Mouse (Mus musculus): ENCODE results near the gene Scel.

Gene Scel

GRCm38 (mm10) chr14:103571598-103572320 is 58.6 kb downstream of the Scel start:
- DNase-seq (ENCODE audit: low spot score): no peak

GRCm38 (mm10) chr14:103575854-103576253 is 62.7 kb downstream of the Scel start:
- no peak for DNase-seq (ENCODE audit: low spot score)

GRCm38 (mm10) chr14:103577011-103577410 is 63.9 kb downstream of the Scel start:
- no peak for DNase-seq (ENCODE audit: low spot score)

GRCm38 (mm10) chr14:103586662-103587061 is 73.5 kb downstream of the Scel start:
- no peak for DNase-seq (ENCODE audit: low spot score)

- DNase-seq (ENCODE audit: low spot score): no peak
These were observed 74.2 kb downstream of the Scel start for GRCm38 (mm10) chr14:103587208-103587900.

GRCm38 (mm10) chr14:103589819-103590218 is 76.7 kb downstream of the Scel start:
- no peak for DNase-seq (ENCODE audit: low spot score)

- no peak for DNase-seq (ENCODE audit: low spot score)
These were observed 82.7 kb downstream of the Scel start for GRCm38 (mm10) chr14:103595870-103596269.

DNA sequence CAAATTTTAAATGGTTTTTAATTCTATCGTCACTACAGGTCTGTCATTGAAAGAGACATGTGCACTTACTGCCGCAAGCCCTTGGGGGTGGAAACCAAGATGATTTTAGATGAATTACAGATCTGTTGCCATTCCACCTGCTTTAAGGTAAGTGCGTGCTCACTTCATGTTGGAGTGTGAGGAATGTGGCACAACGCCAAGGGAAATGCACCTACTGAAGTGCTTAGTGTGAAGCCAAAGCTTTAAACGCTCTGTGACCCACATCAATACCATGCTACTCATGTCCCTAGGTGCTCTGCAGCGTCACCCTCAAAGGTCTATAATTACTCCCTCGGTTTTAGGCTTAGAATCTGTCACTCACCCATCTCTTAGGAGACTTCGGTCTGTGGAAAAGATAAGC is 94.9 kb downstream of the Scel start:
- no peak for DNase-seq (ENCODE audit: low spot score)

- no peak for DNase-seq (ENCODE audit: low spot score)
These were observed 100.6 kb downstream of the Scel start for GRCm38 (mm10) chr14:103613573-103614271.

GRCm38 (mm10) chr14:103614272-103614587 is 101.1 kb downstream of the Scel start:
- no peak for DNase-seq (ENCODE audit: low spot score)

DNA sequence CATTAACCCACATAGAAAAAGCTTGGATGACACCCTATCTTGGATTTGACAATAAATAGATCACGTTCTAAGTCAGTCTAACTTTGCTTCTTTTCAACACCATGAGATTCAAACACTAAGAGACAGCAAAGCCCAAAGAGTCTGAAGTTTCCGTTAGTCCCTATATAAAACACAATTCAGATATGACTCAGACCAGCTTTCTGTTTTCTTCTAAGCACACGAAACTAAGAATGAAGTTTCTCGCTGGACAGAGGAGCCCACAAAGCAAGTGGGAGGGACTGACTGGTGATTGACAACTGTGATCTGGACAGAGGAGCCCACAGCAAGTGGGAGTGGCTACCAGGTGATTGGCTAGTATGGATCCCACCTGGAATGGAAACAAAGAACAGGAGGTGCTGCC is 106.6 kb downstream of the Scel start:
- DNase-seq (ENCODE audit: low spot score): no peak

DNA sequence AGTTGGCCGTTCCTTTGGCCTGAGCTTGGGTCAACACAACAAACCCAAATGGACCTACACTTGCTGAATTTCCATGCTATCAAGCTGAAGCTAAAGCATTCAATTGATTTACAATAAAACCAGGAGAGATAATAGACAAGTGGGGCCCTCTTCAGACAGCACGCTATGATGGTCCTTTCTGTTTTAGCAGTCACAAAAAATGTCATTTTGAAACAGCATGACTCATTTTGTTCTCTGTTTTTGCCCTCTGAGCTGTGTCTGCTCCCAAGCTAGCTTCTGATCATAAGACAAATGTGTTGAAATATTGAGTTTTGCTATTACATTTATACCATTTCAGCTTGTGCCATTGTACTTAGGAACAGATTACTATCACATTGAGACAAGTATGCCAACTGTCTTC is 108.1 kb downstream of the Scel start:
- DNase-seq (ENCODE audit: low spot score): no peak

DNA sequence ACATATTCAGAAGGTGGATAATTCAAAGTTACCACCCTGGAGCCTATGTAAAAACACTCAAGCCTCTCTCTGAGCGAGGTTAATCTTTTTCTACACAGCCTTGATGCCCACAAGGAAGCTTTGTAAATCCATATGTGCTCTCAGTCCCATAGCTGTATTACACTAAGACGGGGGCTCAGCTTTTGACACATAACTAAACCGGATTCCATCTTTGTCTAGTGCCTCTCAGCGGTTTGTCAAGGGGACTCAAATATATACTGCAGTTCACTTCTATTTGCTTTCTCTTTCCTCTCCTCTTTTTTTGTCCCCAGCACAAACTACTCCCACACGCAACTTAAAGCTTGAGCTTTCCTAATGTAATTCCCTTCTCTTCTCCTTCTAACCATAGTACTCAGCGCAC is 113.0 kb downstream of the Scel start:
- DNase-seq (ENCODE audit: low spot score): no peak

DNA sequence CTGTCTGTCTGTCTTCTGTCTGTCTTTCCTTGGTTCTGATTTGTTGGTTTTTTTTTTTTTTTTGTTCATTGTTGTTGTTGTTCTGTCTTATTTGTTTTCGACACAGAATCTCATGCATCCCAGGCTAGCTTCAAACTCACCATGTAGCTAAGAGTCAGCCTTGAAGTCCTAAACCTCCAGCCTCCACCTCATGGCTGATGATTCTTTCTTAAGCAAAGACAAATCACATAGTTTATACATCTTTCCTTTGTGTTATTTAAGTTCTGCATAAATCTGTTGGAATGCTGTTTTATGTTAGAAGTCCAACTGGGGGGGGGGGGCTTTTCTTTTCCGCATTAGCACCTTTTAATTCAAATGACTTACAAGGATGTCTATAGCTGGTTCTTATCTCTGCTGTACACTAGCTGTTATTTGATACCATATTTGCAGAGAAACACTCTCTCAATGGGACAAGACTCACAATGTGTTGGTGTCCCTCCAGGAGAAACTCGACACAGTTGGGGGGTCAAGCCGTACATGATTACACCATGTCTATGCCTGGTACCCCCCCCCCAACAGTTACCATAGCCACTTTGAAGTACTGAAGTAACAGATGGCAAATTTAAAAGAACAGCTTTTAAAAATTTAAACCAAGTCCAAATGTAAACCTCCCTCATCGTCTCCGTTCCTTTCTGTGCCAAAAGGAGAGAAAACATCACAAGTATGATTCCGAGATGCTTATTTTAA is 116.7 kb downstream of the Scel start:
- DNase-seq (ENCODE audit: low spot score): no peak

DNA sequence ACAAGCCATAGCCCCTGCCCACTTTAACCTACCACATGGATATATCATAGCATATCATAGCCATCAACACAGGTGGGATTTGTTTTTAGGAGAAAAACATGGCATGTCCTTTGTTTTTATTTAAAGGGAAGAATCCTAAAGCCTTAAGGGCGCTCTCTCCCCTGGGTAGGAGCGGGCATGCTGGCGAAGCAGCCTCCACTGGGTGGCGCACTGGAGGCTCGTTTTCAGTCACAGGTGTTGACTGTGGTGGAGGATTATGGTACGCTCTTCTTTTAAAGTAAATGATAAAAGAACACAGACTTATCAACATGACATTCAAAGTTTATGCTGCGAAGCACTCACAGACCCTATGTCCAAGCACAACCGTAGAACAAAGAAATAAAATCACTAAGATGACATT is 117.4 kb downstream of the Scel start:
- DNase-seq (ENCODE audit: low spot score): no peak

DNA sequence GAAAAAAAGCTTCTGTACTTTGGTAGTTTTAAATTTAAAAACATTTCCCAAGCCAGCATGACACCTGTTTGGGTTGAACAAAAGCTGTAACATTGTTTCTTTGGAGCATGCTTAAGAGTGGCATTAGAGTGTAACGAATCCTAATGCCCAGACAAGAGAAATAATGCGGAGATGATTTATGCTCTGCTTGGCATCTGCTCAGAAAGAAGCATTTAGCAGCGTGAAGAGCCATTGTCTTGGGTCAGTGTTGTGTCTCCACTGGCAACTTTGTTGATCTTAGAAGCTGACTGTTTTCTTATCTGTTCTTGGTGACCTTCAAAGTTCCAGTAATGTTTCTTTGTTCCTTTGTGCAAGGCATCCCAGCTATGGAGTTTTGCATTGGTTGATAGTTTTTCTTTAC is 130.8 kb downstream of the Scel start:
- no peak for DNase-seq (ENCODE audit: low spot score)

DNA sequence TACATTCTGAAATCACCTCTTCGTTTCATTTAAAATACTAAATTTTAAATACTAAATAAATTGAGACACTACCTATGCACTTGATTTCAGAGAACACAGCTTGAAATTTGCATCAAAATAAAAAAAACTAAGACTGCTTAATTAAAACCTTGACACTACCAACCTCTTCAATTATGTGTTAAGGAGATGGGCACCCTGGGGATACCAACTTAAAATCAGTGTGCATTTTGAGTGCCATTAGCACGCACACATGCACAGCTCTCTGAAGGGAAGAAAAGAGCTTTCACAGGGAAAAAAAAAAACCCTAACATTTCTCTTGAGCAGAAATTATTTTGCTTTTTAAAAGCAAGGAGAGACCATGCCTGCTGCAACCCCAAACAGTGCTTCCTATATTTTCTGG is 134.8 kb downstream of the Scel start:
- no peak for DNase-seq (ENCODE audit: low spot score)

DNA sequence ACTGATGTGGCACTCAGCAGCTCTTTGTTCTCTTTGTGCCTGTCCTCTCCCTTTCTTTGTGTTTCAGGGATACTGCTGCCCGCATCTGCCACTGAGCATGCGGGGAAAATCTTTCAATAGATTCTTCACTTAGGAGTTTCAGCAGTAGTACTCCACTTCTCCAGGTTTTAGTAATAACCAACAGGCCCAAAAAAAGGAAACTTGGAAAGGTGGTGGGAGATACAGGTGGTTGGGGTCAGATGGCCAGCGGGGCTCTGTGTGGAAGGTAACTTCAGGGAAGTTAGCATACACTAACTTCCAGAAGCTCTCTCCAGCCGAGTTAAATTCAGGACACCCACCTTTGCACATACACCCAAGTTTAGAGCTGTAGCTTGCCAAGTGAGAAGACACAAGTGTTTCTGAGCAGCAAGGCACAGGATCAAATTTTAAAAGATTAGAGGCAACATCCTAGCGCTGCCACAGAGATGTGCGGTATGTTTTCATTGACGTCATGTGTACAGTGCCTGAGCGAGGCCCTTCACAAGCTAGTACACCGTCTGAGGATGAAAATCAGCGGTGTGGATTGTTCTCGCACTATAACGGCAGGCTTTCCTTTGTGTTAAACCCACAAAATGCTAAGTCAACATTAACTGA is 135.6 kb downstream of the Scel start:
- DNase-seq (ENCODE audit: low spot score): no peak

DNA sequence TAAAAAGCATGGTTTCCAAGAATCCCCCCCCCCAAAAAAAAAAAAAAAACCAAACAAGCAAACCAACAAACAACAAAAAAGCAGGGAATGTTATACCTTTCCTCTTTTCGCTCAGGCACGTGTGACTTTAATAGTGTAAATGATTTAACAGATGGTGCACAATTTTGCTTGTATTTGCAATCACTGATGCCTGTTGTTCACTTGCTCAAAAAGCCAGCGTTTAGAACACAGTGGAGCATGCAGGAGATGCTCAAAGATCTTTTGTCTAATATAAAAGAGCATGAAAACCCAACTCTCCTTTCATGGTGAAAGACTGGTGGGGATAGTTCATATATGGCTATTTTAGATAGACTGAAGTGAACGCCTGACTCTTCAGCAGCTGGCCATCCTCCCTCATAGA is 136.2 kb downstream of the Scel start:
- no peak for DNase-seq (ENCODE audit: low spot score)

DNA sequence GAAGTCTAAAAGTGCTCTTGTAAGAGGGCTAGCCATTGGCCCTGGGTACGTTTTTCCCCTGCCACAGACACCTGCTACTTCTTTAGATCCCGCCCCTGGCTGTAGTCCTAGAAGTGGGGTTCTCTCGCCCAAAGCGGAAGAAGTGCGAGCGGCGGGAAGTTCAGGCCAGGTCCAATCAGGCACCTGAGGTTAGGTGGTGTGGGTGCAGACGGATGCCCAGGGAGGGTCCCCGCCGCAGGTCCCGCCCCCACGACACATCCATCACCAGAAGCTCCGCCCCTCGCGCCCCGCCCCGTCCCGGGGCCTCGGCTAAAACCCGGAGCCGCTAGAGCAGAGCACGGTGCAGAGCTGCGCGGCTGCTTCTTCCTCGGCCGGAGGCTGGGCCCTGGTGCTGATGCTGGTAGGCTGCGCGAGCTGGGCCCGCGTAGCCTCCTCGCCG is 136.8 kb downstream of the Scel start, which contains the start of gene Slain1:
Gene Slain1, plus strand, starts transcription at position 333 of the 439 bp plus-strand sequence.
- peak; percentile 65 for DNase-seq (ENCODE audit: low spot score)

DNA sequence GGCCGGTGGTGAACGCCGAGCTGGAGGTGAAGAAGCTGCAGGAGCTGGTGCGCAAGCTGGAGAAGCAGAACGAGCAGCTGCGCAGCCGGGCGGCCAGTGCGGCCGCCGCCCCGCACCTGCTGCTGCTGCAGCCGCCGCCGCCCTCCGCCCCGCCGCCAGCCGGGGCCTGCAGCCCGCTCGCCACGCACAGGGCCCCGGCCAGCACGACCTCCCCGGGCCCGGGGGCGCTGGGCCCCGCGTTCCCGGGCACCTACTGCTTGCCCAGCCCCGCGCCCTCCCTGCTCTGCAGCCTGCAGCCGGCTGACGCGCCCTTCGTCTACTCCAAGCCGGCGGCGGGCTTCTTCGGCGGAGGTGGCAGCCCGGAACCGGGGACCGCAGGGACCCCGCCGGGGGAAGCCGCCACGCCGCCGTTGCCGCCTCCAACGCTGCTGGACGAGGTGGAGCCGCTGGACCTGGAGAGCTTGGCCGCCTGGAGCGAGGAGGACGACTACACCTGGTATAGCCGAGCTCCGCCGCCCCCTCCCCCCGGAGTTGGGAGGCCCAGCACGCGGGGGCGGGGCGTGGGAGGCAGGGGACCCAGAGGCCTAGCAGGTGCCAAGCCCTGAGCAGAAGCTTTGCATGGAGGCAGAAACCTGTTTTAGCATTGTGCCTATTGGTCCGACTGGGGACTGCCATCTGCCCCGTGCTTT is 137.4 kb downstream of the Scel start:
- no peak for DNase-seq (ENCODE audit: low spot score)
